Mouse (Mus musculus) heart, postnatal 0 days (tissue): ENCODE results near the gene Nat8f1. TPM values are rescaled to one million over a fixed set of nuclear protein-coding genes. Genes with fewer than 3 reads are reported as not detected.
"Not testable (repeated sequence)": the region's sequence is repeated elsewhere in the genome, so short reads cannot be mapped to it uniquely, and the experiment has no call there.

Experiments used
- ATAC-seq: fragments of 200-750 bp; cut with Nextera tagmentation; 2 replicates; pipeline ENCODE4 v1.8.0; 2017; ENCODE audit warnings: low read depth, moderate number of reproducible peaks, moderate library complexity; ENCODE audit not compliant: insufficient read depth
- DNase-seq: peaks from one replicate; pipeline ENCODE4 v3.0.0-alpha.2; 2016; ENCODE audit warnings: low spot score
- H3K27ac ChIP-seq: fragments of 300-500 bp; sonication (generic); 2 replicates; pipeline ENCODE4 v1.5.1; 2014; ENCODE audit warnings: low read depth, mild to moderate bottlenecking
- H3K27me3 ChIP-seq: fragments of 300-500 bp; sonication (generic); 2 replicates; pipeline ENCODE4 v1.6.1; 2014; ENCODE audit warnings: low read length, mixed read lengths; ENCODE audit not compliant: control insufficient read depth, insufficient read depth
- H3K36me3 ChIP-seq: fragments of 300-500 bp; sonication (generic); replicated peaks from 2 replicates; pipeline ENCODE4 v1.6.1; 2014; ENCODE audit warnings: low read length, mixed read lengths; ENCODE audit not compliant: control insufficient read depth, insufficient read depth
- H3K4me1 ChIP-seq: fragments of 300-500 bp; sonication (generic); 2 replicates; pipeline ENCODE4 v1.6.1; 2014; ENCODE audit warnings: antibody characterized with exemption; ENCODE audit not compliant: control insufficient read depth, insufficient read depth
- H3K4me2 ChIP-seq: fragments of 300-500 bp; sonication (generic); 2 replicates; pipeline ENCODE4 v1.6.1; 2014; ENCODE audit warnings: low read depth, mild to moderate bottlenecking, low read length, moderate library complexity
- H3K4me3 ChIP-seq: fragments of 300-500 bp; sonication (generic); 2 replicates; pipeline ENCODE4 v1.5.1; 2014; ENCODE audit warnings: low read depth, low read length
- H3K9ac ChIP-seq: fragments of 300-500 bp; sonication (generic); replicated peaks from 2 replicates; pipeline ENCODE4 v1.6.1; 2014; ENCODE audit warnings: low read depth, low read length, mixed read lengths
- H3K9me3 ChIP-seq: fragments of 300-500 bp; sonication (generic); replicated peaks from 2 replicates; pipeline ENCODE4 v1.6.1; 2016; ENCODE audit warnings: low read length; ENCODE audit not compliant: control insufficient read depth
- CTCF ChIP-seq: IDR thresholded peaks from 2 replicates; pipeline ENCODE4 v1.5.1; 2016; ENCODE audit warnings: antibody characterized with exemption, control low read depth, low read depth
- EP300 ChIP-seq: IDR thresholded peaks from 2 replicates; pipeline ENCODE4 v1.6.1; 2016; ENCODE audit warnings: antibody characterized with exemption, low read depth
- WGBS: fragments of 180-500 bp; shearing (Covaris S2); extraction: QIAGEN DNeasy Blood & Tissue Kit; methylation state at CpG from one replicate; pipeline ENCODE4 v1.1.7; 2014; 5-methylcytosine and 5-hydroxymethylcytosine counted together
- polyA plus RNA-seq: library from polyadenylated mRNA; unstranded; fragments of >200 nt; fragmentation: Nextera tagmentation; extraction: Ambion mirVana; gene quantifications from 2 replicates; pipeline ENCODE4 v1.2.1, GENCODE M21; 2015
- total RNA-seq: library from RNA; depleted of rRNA; stranded (reverse); fragments of >200 nt; gene quantifications from 2 replicates; pipeline ENCODE4 v1.2.3, GENCODE M21; 2014; ENCODE audit warnings: low replicate concordance

Gene Nat8f1
- total and polyA plus RNA-seq, 2 experiments from 2014 or later = 3.6 to 5.6 TPM

- no peaks in the 10 kb centered on the region for H3K27me3 ChIP-seq
- H3K4me3 ChIP-seq = peak overlapping the region; percentile 67
- H3K4me1 ChIP-seq = peaks cover 12% of the 10 kb centered on the region; the same call in 1 of the 2 replicates
- H3K36me3 ChIP-seq = no peaks in the 10 kb centered on the region
- peak overlapping the region; percentile 77 for H3K9ac ChIP-seq
- no peak for ATAC-seq
- no peak for DNase-seq
- WGBS = under 1% methylated on average over 11 of the region's 11 CpGs
- no peaks in the 10 kb centered on the region for H3K9me3 ChIP-seq
- peak overlapping the region; percentile 87 for H3K27ac ChIP-seq
- no peak for TF ChIP-seq CTCF
- H3K4me2 ChIP-seq = peak overlapping the region; percentile 81
These were observed 347 bp downstream of the Nat8f1 start for GRCm38 (mm10) chr6:85915141-85915538.

GRCm38 (mm10) chr6:85911587-85911986, 3.9 kb downstream of the Nat8f1 start, which contains the start of gene Tprkb:
TSS of gene Tprkb (plus strand) at chr6:85911865.
- DNase-seq (no peak), ATAC-seq (no peak)
- Histone ChIP-seq H3K4me2 (no peak within 1 kb of the TSS), H3K36me3 (no peaks in the 10 kb centered on the region), H3K27me3 (no peaks in the 10 kb centered on the region), H3K9ac (no peak within 1 kb of the TSS), H3K4me1 (peaks cover 11% of the 10 kb centered on the region; the same call in 1 of the 2 replicates), H3K4me3 (no peak within 1 kb of the TSS), H3K27ac (no peak within 1 kb of the TSS), H3K9me3 (no peaks in the 10 kb centered on the region)
- 84% methylated on average over 3 of the region's 3 CpGs for WGBS
- TF ChIP-seq EP300 = no peak
- TF ChIP-seq CTCF = no peak

GRCm38 (mm10) chr6:85909704-85910103, 5.8 kb downstream of the Nat8f1 start:
- Histone ChIP-seq H3K9me3 (no peaks in the 10 kb centered on the region), H3K4me3 (no peak overlapping the region), H3K9ac (no peak overlapping the region), H3K27ac (no peak overlapping the region), H3K36me3 (no peaks in the 10 kb centered on the region), H3K27me3 (no peaks in the 10 kb centered on the region), H3K4me1 (peaks cover 2% of the 10 kb centered on the region; the same call in 1 of the 2 replicates), H3K4me2 (no peak overlapping the region)
- TF ChIP-seq CTCF = no peak
- TF ChIP-seq EP300 = no peak
- 89% methylated on average over 1 of the region's 1 CpGs for WGBS
- ATAC-seq = no peak
- no peak for DNase-seq

GRCm38 (mm10) chr6:85908341-85908740, 7.1 kb downstream of the Nat8f1 start:
- WGBS = 49% methylated on average over 3 of the region's 3 CpGs
- Histone ChIP-seq H3K27ac (no peak overlapping the region), H3K36me3 (no peaks in the 10 kb centered on the region), H3K9me3 (no peaks in the 10 kb centered on the region), H3K27me3 (no peaks in the 10 kb centered on the region), H3K9ac (no peak overlapping the region), H3K4me3 (no peak overlapping the region), H3K4me2 (no peak overlapping the region), H3K4me1 (no peaks in the 10 kb centered on the region)
- ATAC-seq (no peak), DNase-seq (no peak)
- TF ChIP-seq CTCF = no peak
- no peak for TF ChIP-seq EP300

- ATAC-seq, H3K36me3 ChIP-seq, H3K4me1 ChIP-seq, H3K4me3 ChIP-seq, H3K9me3 ChIP-seq, H3K9ac ChIP-seq, H3K27me3 ChIP-seq, H3K27ac ChIP-seq, DNase-seq, H3K4me2 ChIP-seq: not testable (repeated sequence)
- WGBS = 46% methylated on average over 2 of the region's 2 CpGs
These were observed 8.6 kb downstream of the Nat8f1 start for GRCm38 (mm10) chr6:85906911-85907351.

GRCm38 (mm10) chr6:85904642-85905061, 10.8 kb downstream of the Nat8f1 start, which contains the start of gene Nat8f4:
TSS of gene Nat8f4 (minus strand) at chr6:85904884.
- 14% methylated on average over 20 of the region's 20 CpGs for WGBS

More at GRCm38 (mm10) chr6:85904642-85905061, 10.8 kb downstream of the Nat8f1 start, which contains the start of gene Nat8f4:
- peak within 1 kb of the TSS; percentile 46 for H3K4me2 ChIP-seq
- peak within 1 kb of the TSS; percentile 37 for H3K4me3 ChIP-seq
- H3K9me3 ChIP-seq, H3K36me3 ChIP-seq, H3K4me1 ChIP-seq, H3K9ac ChIP-seq, H3K27ac ChIP-seq, H3K27me3 ChIP-seq: not testable (repeated sequence)
- DNase-seq (peak; percentile 18), ATAC-seq (peak; percentile 60)
- peak; percentile 72 for TF ChIP-seq CTCF
